Mouse (Mus musculus) heart, embryonic 11.5 days (tissue): ENCODE data around the gene Hdac11. TPM values are rescaled to one million over a fixed set of nuclear protein-coding genes. Genes with fewer than 3 reads are reported as not detected.
"Not testable (repeated sequence)": the region's sequence is repeated elsewhere in the genome, so short reads cannot be mapped to it uniquely, and the experiment has no call there.

Experiments
- ATAC-seq: fragments of 200-750 bp; cut with Nextera tagmentation; replicated peaks from 2 replicates; pipeline ENCODE4 v1.8.0; 2017; ENCODE audit warnings: moderate library complexity; ENCODE audit not compliant: insufficient number of reproducible peaks, low FRiP score, low TSS enrichment
- H3K27ac ChIP-seq: fragments of 300-500 bp; sonication (generic); 2 replicates; pipeline ENCODE4 v1.5.1; 2014; ENCODE audit warnings: mild to moderate bottlenecking, low read depth, low read length
- H3K27me3 ChIP-seq: fragments of 300-500 bp; sonication (generic); 2 replicates; pipeline ENCODE4 v1.6.1; 2014; ENCODE audit warnings: mild to moderate bottlenecking, low read length, mixed read lengths; ENCODE audit not compliant: control insufficient read depth, insufficient read depth
- H3K36me3 ChIP-seq: fragments of 300-500 bp; sonication (generic); 2 replicates; pipeline ENCODE4 v1.6.1; 2014; ENCODE audit warnings: mild to moderate bottlenecking, low read length, moderate library complexity, mixed read lengths; ENCODE audit not compliant: control insufficient read depth, insufficient read depth
- H3K4me1 ChIP-seq: fragments of 300-500 bp; sonication (generic); 2 replicates; pipeline ENCODE4 v1.6.1; 2014; ENCODE audit warnings: low read length; ENCODE audit not compliant: control insufficient read depth, insufficient read depth
- H3K4me2 ChIP-seq: fragments of 300-500 bp; sonication (generic); 2 replicates; pipeline ENCODE4 v1.6.1; 2014; ENCODE audit warnings: mild to moderate bottlenecking, moderate library complexity
- H3K4me3 ChIP-seq: fragments of 300-500 bp; sonication (generic); 2 replicates; pipeline ENCODE4 v1.5.1; 2014; ENCODE audit warnings: low read depth, low read length
- H3K9ac ChIP-seq: fragments of 300-500 bp; sonication (generic); 2 replicates; pipeline ENCODE4 v1.6.1; 2014; ENCODE audit warnings: mild to moderate bottlenecking, low read depth, low read length, moderate library complexity
- H3K9me3 ChIP-seq: fragments of 300-500 bp; sonication (generic); replicated peaks from 2 replicates; pipeline ENCODE4 v1.6.1; 2016; ENCODE audit warnings: low read length; ENCODE audit not compliant: control insufficient read depth
- WGBS: fragments of 180-500 bp; shearing (Covaris S2); extraction: QIAGEN DNeasy Blood & Tissue Kit; methylation state at CpG from one replicate; pipeline ENCODE4 v1.1.7; 2014; ENCODE audit not compliant: insufficient replicate concordance; 5-methylcytosine and 5-hydroxymethylcytosine counted together
- polyA plus RNA-seq: library from polyadenylated mRNA; unstranded; fragments of >200 nt; fragmentation: Nextera tagmentation; extraction: Ambion mirVana; gene quantifications from 2 replicates; pipeline ENCODE4 v1.2.1, GENCODE M21; 2014

Gene Hdac11
- polyA plus RNA-seq, 1 experiment from 2014 or later: 7.9 TPM

GRCm38 (mm10) chr6:91205791-91206190, 49.3 kb downstream of the Hdac11 start:
- H3K27ac ChIP-seq: no peak overlapping the region
- no peak overlapping the region for H3K9ac ChIP-seq
- peaks cover 30% of the 10 kb centered on the region for H3K4me1 ChIP-seq
- no peaks in the 10 kb centered on the region for H3K9me3 ChIP-seq
- H3K36me3 ChIP-seq: no peaks in the 10 kb centered on the region
- WGBS: 43% methylated on average over 5 of the region's 5 CpGs
- H3K4me2 ChIP-seq: no peak overlapping the region
- no peak for ATAC-seq
- H3K4me3 ChIP-seq: no peak overlapping the region
- H3K27me3 ChIP-seq: no peaks in the 10 kb centered on the region

GRCm38 (mm10) chr6:91207491-91207890, 51.0 kb downstream of the Hdac11 start:
- no peak overlapping the region for H3K4me3 ChIP-seq
- H3K9ac ChIP-seq: no peak overlapping the region
- H3K4me2 ChIP-seq: no peak overlapping the region
- peaks cover 35% of the 10 kb centered on the region for H3K4me1 ChIP-seq
- 50% methylated on average over 3 of the region's 3 CpGs for WGBS
- H3K27ac ChIP-seq: no peak overlapping the region
- no peaks in the 10 kb centered on the region for H3K9me3 ChIP-seq
- no peak for ATAC-seq
- no peaks in the 10 kb centered on the region for H3K36me3 ChIP-seq
- no peaks in the 10 kb centered on the region for H3K27me3 ChIP-seq

GRCm38 (mm10) chr6:91209780-91210179, 53.3 kb downstream of the Hdac11 start:
- Histone ChIP-seq H3K4me1 (peaks cover 35% of the 10 kb centered on the region), H3K36me3 (no peaks in the 10 kb centered on the region), H3K4me2 (no peak overlapping the region; the same call in 1 of the 2 replicates), H3K27ac (peak overlapping the region; percentile 87), H3K4me3 (no peak overlapping the region), H3K9ac (peak overlapping the region; percentile 4; the same call in 1 of the 2 replicates), H3K9me3 (no peaks in the 10 kb centered on the region), H3K27me3 (peaks cover 8% of the 10 kb centered on the region)
- ATAC-seq: no peak
- 17% methylated on average over 2 of the region's 2 CpGs for WGBS

GRCm38 (mm10) chr6:91210852-91211251, 54.4 kb downstream of the Hdac11 start:
- H3K4me1 ChIP-seq: peaks cover 32% of the 10 kb centered on the region

GRCm38 (mm10) chr6:91212155-91212554, 55.7 kb downstream of the Hdac11 start, which contains the start of gene Fbln2:
Fbln2 (plus strand) TSS chr6:91212455.
- Histone ChIP-seq H3K27ac (peak within 1 kb of the TSS; percentile 87), H3K4me1 (peaks cover 32% of the 10 kb centered on the region)
- not testable (repeated sequence) for ATAC-seq

More at GRCm38 (mm10) chr6:91210852-91211251, 54.4 kb downstream of the Hdac11 start:
- 11% methylated on average over 3 of the region's 3 CpGs for WGBS
- no peaks in the 10 kb centered on the region for H3K9me3 ChIP-seq
- H3K27ac ChIP-seq: peak overlapping the region; percentile 87
- H3K4me3 ChIP-seq: no peak overlapping the region
- H3K4me2 ChIP-seq: no peak overlapping the region
- H3K36me3 ChIP-seq: no peaks in the 10 kb centered on the region
- H3K9ac ChIP-seq: no peak overlapping the region
- H3K27me3 ChIP-seq: peaks cover 11% of the 10 kb centered on the region
- peak; percentile 75 for ATAC-seq

GRCm38 (mm10) chr6:91212571-91212970, 56.1 kb downstream of the Hdac11 start:
- peaks cover 11% of the 10 kb centered on the region for H3K27me3 ChIP-seq
- peak overlapping the region; percentile 32 for H3K4me3 ChIP-seq
- 1% methylated on average over 29 of the region's 29 CpGs for WGBS
- peak overlapping the region; percentile 67; the same call in 1 of the 2 replicates for H3K9ac ChIP-seq
- H3K36me3 ChIP-seq: no peaks in the 10 kb centered on the region
- peaks cover 32% of the 10 kb centered on the region for H3K4me1 ChIP-seq
- H3K9me3 ChIP-seq: no peaks in the 10 kb centered on the region
- peak; percentile 65 for ATAC-seq
- 0 out of 2 replicates have a peak overlapping the region, but pooled peaks have one; percentile 29 for H3K27ac ChIP-seq
- H3K4me2 ChIP-seq: peak overlapping the region; percentile 73

More at GRCm38 (mm10) chr6:91212155-91212554, 55.7 kb downstream of the Hdac11 start, which contains the start of gene Fbln2:
- H3K27me3 ChIP-seq: peaks cover 11% of the 10 kb centered on the region
- H3K36me3 ChIP-seq, H3K9me3 ChIP-seq: not testable (repeated sequence)
- peak within 1 kb of the TSS; percentile 73 for H3K4me2 ChIP-seq
- H3K9ac ChIP-seq: peak within 1 kb of the TSS; percentile 67
- H3K4me3 ChIP-seq: peak within 1 kb of the TSS; percentile 32

- peaks cover 29% of the 10 kb centered on the region for H3K4me1 ChIP-seq
- peak overlapping the region; percentile 32 for H3K4me3 ChIP-seq
- ATAC-seq: no peak
- peaks cover 11% of the 10 kb centered on the region for H3K27me3 ChIP-seq
- no peak overlapping the region for H3K27ac ChIP-seq
- no peaks in the 10 kb centered on the region for H3K36me3 ChIP-seq
- H3K9ac ChIP-seq: peak overlapping the region; percentile 67
- H3K4me2 ChIP-seq: peak overlapping the region; percentile 73
- WGBS: 56% methylated on average over 21 of the region's 21 CpGs
- no peaks in the 10 kb centered on the region for H3K9me3 ChIP-seq
These were observed 57.1 kb downstream of the Hdac11 start for GRCm38 (mm10) chr6:91213287-91214218.

GRCm38 (mm10) chr6:91215454-91215853, 59.0 kb downstream of the Hdac11 start:
- ATAC-seq: no peak
- Histone ChIP-seq H3K27ac (no peak overlapping the region), H3K4me2 (no peak overlapping the region), H3K9me3 (no peaks in the 10 kb centered on the region), H3K4me1 (peaks cover 15% of the 10 kb centered on the region), H3K36me3 (no peaks in the 10 kb centered on the region), H3K27me3 (peaks cover 11% of the 10 kb centered on the region), H3K4me3 (no peak overlapping the region), H3K9ac (no peak overlapping the region)
- 46% methylated on average over 1 of the region's 1 CpGs for WGBS
